Mouse (Mus musculus) spleen, adult 2 months (tissue): ENCODE measurements around the gene Asic2. TPM values are rescaled to one million over a fixed set of nuclear protein-coding genes. Genes with fewer than 3 reads are reported as not detected.

Experiments used
- DNase-seq, 2 experiments: peaks; one replicate each; pipeline versions ENCODE4 v3.0.0 to v3.0.0-alpha.2; 2012 to 2021; ENCODE audit warnings: low spot score in 2 of 2, low read depth in 1 of 2
- H3K27ac ChIP-seq: fragments of 200-500 bp; 2 replicates; pipeline ENCODE4 v1.5.1; 2012; ENCODE audit warnings: low read length, inconsistent platforms; ENCODE audit not compliant: insufficient read depth
- H3K27me3 ChIP-seq: fragments of 200-500 bp; 2 replicates; pipeline ENCODE4 v1.6.1; 2012; ENCODE audit warnings: mild to moderate bottlenecking, moderate library complexity, low read length, inconsistent platforms; ENCODE audit not compliant: control insufficient read depth, insufficient read depth
- H3K36me3 ChIP-seq: fragments of 200-500 bp; 2 replicates; pipeline ENCODE4 v1.6.1; 2012; ENCODE audit warnings: mild to moderate bottlenecking, low read length, inconsistent platforms; ENCODE audit not compliant: control insufficient read depth, insufficient read depth
- H3K4me1 ChIP-seq: fragments of 200-500 bp; 2 replicates; pipeline ENCODE4 v1.6.1; 2011; ENCODE audit warnings: inconsistent platforms; ENCODE audit not compliant: control insufficient read depth, insufficient read depth, insufficient read length
- H3K4me3 ChIP-seq: fragments of 200-500 bp; 2 replicates; pipeline ENCODE4 v1.5.1; 2011; ENCODE audit warnings: mild to moderate bottlenecking, inconsistent platforms; ENCODE audit not compliant: insufficient read depth, insufficient read length; ENCODE audit errors: extremely low read depth
- CTCF ChIP-seq: fragments of 200-500 bp; IDR thresholded peaks from 2 replicates; pipeline ENCODE4 v1.5.1; 2011; ENCODE audit warnings: mild to moderate bottlenecking, inconsistent platforms; ENCODE audit not compliant: insufficient read depth, insufficient read length, insufficient replicate concordance; ENCODE audit errors: extremely low read depth
- POLR2A ChIP-seq: fragments of 200-500 bp; IDR thresholded peaks from 2 replicates; pipeline ENCODE4 v1.6.1; 2011; ENCODE audit warnings: low read depth, low read length, inconsistent platforms
- WGBS: fragments of 180-500 bp; shearing (Covaris S2); methylation state at CpG from one replicate; pipeline ENCODE4 v1.1.7; 2018; 5-methylcytosine and 5-hydroxymethylcytosine counted together
- polyA plus RNA-seq: library from polyadenylated mRNA; depleted of rRNA; stranded (reverse); fragments of >200 nt; gene quantifications from 2 replicates; pipeline ENCODE4 v1.2.3, GENCODE M21; 2012

Gene Asic2
- polyA plus RNA-seq, 1 experiment: 0.46 TPM

DNA sequence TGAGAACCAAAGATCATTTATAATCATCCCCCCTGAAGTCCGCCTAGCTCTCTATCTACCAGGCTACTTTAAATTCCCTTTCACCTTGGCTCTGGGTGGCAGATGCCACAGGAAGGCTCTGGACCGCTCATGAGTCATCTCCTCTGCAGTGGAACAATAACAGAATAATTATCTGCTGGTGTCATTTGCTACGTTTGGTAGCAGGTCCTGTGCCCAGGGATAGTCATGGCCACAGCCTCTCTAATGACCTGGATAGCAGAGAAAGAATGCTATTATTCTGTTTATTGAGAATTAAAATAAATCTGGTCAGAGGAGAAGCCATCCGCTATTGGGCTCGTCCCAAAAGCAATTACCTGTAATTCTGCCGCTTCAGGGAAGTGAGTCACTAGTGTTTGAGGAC lies 425.1 kb downstream of the Asic2 start:
- DNase-seq: no peak
- H3K4me3 ChIP-seq: no peak overlapping the region
- H3K27ac ChIP-seq: no peak overlapping the region
- H3K36me3 ChIP-seq: no peaks in the 10 kb centered on the region
- no peaks in the 10 kb centered on the region for H3K27me3 ChIP-seq
- 84% methylated on average over 6 of the region's 6 CpGs for WGBS
- H3K4me1 ChIP-seq: no peaks in the 10 kb centered on the region
- TF ChIP-seq CTCF (no peak), POLR2A (no peak)

DNA sequence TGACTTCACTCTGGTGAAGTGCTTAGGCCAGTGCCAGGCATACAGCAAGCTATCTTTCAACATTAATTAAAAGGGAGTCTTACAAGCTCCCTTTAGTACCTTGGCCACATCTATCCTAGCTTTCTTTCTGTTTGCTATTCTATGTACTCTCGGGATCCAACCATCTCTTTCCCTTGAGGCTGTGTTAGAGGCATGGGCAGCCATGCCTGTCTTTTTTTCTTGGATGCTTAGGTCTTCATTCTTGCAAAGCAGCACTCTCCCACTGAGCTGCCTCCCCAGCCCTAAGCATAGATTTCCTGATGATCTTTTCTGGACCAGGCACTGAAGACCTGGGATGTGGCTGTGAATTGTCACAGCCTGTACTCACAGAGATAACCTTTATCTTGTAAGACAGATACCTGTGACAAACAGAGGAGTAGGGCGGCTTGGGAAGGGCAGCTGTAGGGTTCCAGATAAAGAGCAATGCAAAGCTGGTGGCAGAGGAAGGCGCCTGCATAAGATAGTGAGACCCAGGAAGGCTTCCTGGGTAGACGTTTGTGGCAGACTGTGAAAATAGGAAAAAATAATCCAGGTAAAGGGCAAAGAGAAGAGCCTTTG lies 433.0 kb downstream of the Asic2 start:
- Histone ChIP-seq H3K27me3 (no peaks in the 10 kb centered on the region), H3K4me1 (no peaks in the 10 kb centered on the region), H3K4me3 (no peak overlapping the region), H3K27ac (no peak overlapping the region), H3K36me3 (no peaks in the 10 kb centered on the region)
- 62% methylated on average over 4 of the region's 4 CpGs for WGBS
- DNase-seq: no peak
- TF ChIP-seq POLR2A: no peak
- no peak for TF ChIP-seq CTCF

GRCm38 (mm10) chr11:81534686-81535085 lies 433.6 kb downstream of the Asic2 start:
- no peaks in the 10 kb centered on the region for H3K27me3 ChIP-seq
- 21% methylated on average over 5 of the region's 5 CpGs for WGBS
- no peaks in the 10 kb centered on the region for H3K4me1 ChIP-seq
- H3K36me3 ChIP-seq: no peaks in the 10 kb centered on the region
- DNase-seq: peak in 1 of 2 experiments; percentile 6
- H3K4me3 ChIP-seq: no peak overlapping the region
- TF ChIP-seq CTCF: peak; percentile 22; the same call in 1 of the 2 replicates
- TF ChIP-seq POLR2A: no peak
- H3K27ac ChIP-seq: no peak overlapping the region

- Histone ChIP-seq H3K36me3 (no peaks in the 10 kb centered on the region), H3K4me3 (no peak overlapping the region), H3K27ac (no peak overlapping the region), H3K27me3 (no peaks in the 10 kb centered on the region), H3K4me1 (no peaks in the 10 kb centered on the region)
- 15% methylated on average over 6 of the region's 6 CpGs for WGBS
- TF ChIP-seq CTCF (no peak), POLR2A (no peak)
- no peak for DNase-seq
These were observed 436.4 kb downstream of the Asic2 start for GRCm38 (mm10) chr11:81531906-81532305.

GRCm38 (mm10) chr11:81522927-81523326 lies 445.3 kb downstream of the Asic2 start:
- H3K4me1 ChIP-seq: no peaks in the 10 kb centered on the region
- no peaks in the 10 kb centered on the region for H3K27me3 ChIP-seq
- DNase-seq: no peak
- TF ChIP-seq POLR2A: no peak
- H3K36me3 ChIP-seq: no peaks in the 10 kb centered on the region
- H3K4me3 ChIP-seq: no peak overlapping the region
- H3K27ac ChIP-seq: no peak overlapping the region
- WGBS: 95% methylated on average over 1 of the region's 1 CpGs

- H3K27me3 ChIP-seq: no peaks in the 10 kb centered on the region
- H3K27ac ChIP-seq: no peak overlapping the region
- DNase-seq: no peak
- TF ChIP-seq POLR2A: no peak
- TF ChIP-seq CTCF: no peak
- 90% methylated on average over 4 of the region's 4 CpGs for WGBS
- no peaks in the 10 kb centered on the region for H3K36me3 ChIP-seq
- H3K4me3 ChIP-seq: no peak overlapping the region
- no peaks in the 10 kb centered on the region for H3K4me1 ChIP-seq
These were observed 446.4 kb downstream of the Asic2 start for GRCm38 (mm10) chr11:81521881-81522280.

DNA sequence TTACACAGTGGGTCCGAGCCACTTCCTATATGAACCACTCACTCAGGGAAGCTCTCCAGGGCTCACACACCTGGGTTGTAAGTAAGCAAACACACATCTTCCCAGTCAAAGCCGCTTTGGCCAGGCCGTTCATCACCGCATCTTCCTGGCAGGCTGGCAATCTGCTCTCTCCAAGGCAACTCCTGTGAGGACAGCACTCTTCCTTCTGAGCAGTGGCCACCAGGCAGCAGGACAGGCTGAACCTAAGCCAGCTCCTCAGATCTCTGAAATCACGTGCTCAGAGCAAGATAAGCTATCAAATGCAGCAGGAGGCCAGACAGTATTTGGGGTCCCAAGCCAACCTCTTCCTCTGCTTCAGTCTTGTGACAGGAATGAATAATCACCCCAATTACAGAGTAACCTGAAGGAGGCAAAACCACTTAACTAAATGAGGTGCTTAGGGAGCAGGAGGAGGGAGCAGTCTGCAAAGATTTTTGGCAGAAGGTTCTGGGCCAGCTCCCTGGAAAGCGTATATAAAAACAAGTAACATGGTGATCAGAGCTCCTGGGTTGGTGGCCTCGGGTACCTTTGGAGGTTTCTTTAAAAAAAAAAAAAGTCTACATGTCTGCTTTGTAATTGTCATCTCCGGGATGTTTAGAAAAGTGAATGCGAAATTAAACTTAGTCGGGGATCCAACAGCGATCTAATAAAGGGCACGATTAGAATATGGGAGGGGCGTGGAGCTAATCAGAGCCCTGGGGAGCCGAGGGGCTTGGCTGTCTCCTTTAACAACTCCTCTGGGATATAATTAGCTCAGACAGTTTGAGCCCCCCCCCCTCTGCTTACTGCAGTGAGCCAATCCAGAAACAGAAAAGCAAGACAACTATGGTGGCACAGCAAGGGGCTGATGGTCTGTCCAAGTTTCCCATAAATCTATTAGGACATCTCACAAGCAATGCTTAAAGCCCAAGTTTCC lies 450.0 kb downstream of the Asic2 start:
- Histone ChIP-seq H3K36me3 (no peaks in the 10 kb centered on the region), H3K27ac (no peak overlapping the region), H3K4me3 (no peak overlapping the region), H3K4me1 (no peaks in the 10 kb centered on the region), H3K27me3 (no peaks in the 10 kb centered on the region)
- TF ChIP-seq POLR2A: no peak
- no peak for TF ChIP-seq CTCF
- WGBS: 57% methylated on average over 14 of the region's 14 CpGs
- DNase-seq: no peak
